Mouse (Mus musculus) cerebellum, adult (tissue): Measurements from ENCODE around the gene Mtrf1.

ENCODE experiments used
- ATAC-seq: cut with Nextera tagmentation; 2 replicates; pipeline ENCODE4 v1.9.2; 2017; ENCODE audit warnings: mild to moderate bottlenecking, moderate library complexity, mixed read lengths; ENCODE audit not compliant: insufficient number of reproducible peaks, low FRiP score, low TSS enrichment

Gene Mtrf1

GRCm38 (mm10) chr14:79397321-79398122 lies at the start of gene Mtrf1:
Mtrf1 (plus strand) TSS chr14:79397772.
- peak; percentile 93 for ATAC-seq

GRCm38 (mm10) chr14:79358055-79358454 lies 39.5 kb upstream of the Mtrf1 start:
- no peak for ATAC-seq

- no peak for ATAC-seq
These were observed 20.5 kb upstream of the Mtrf1 start for GRCm38 (mm10) chr14:79377041-79377440.

- no peak for ATAC-seq
These were observed 14.5 kb upstream of the Mtrf1 start for GRCm38 (mm10) chr14:79383120-79383519.

GRCm38 (mm10) chr14:79388304-79388703 lies 9.3 kb upstream of the Mtrf1 start:
- ATAC-seq: no peak

- ATAC-seq: peak; percentile 33; the same call in 1 of the 2 replicates
These were observed 7.9 kb upstream of the Mtrf1 start for GRCm38 (mm10) chr14:79389438-79390264.

GRCm38 (mm10) chr14:79390265-79390926 lies 7.2 kb upstream of the Mtrf1 start, which contains the start of gene Naa16:
Naa16 (minus strand) TSS chr14:79390778.
- peak; percentile 89 for ATAC-seq

GRCm38 (mm10) chr14:79393289-79393688 lies 4.3 kb upstream of the Mtrf1 start:
- ATAC-seq: no peak

- no peak for ATAC-seq
These were observed 3.0 kb upstream of the Mtrf1 start for GRCm38 (mm10) chr14:79394564-79394963.

GRCm38 (mm10) chr14:79407641-79408040 lies 10.1 kb downstream of the Mtrf1 start:
- no peak for ATAC-seq

GRCm38 (mm10) chr14:79409278-79409830 lies 11.8 kb downstream of the Mtrf1 start:
- ATAC-seq: no peak

- no peak for ATAC-seq
These were observed 13.1 kb downstream of the Mtrf1 start for GRCm38 (mm10) chr14:79410662-79411061.

GRCm38 (mm10) chr14:79413121-79413520 lies 15.5 kb downstream of the Mtrf1 start:
- no peak for ATAC-seq

GRCm38 (mm10) chr14:79420083-79420685 lies 22.6 kb downstream of the Mtrf1 start:
- no peak for ATAC-seq

GRCm38 (mm10) chr14:79425979-79426729 lies 28.6 kb downstream of the Mtrf1 start, which contains the start of gene Kbtbd7:
Kbtbd7 (plus strand) TSS chr14:79426511.
- peak; percentile 98 for ATAC-seq

- ATAC-seq: peak; percentile 16; the same call in 1 of the 2 replicates
These were observed 29.3 kb downstream of the Mtrf1 start for GRCm38 (mm10) chr14:79426730-79427365.

- no peak for ATAC-seq
These were observed 36.5 kb downstream of the Mtrf1 start for GRCm38 (mm10) chr14:79434068-79434467.

- no peak for ATAC-seq
These were observed 43.1 kb downstream of the Mtrf1 start for GRCm38 (mm10) chr14:79440655-79441054.

GRCm38 (mm10) chr14:79441441-79441840 lies 43.9 kb downstream of the Mtrf1 start:
- ATAC-seq: no peak
